ENCODE assay signal across 9 mouse cellular contexts in genomic region chr10:13475121-13475520, GRCm38 (mm10). TPM values are rescaled to one million over a fixed set of nuclear protein-coding genes. Genes with fewer than 3 reads are reported as not detected.
DNase-seq lines count a peak whose midpoint lies in the region; ATAC-seq and TF ChIP-seq lines count a peak whose summit lies in the region.
"Had no signal": no experiment of that assay in that cellular context is flagged by ENCODE, and none has a peak within 500 bp of the region (broad histone marks: within the 10 kb centered on the region; RNA-seq: fewer than 3 reads in every experiment).

No protein-coding gene starts in this region.

- WGBS in liver, embryonic 11.5 days = 36% methylated on average over 7 of the region's 7 CpGs
- WGBS in limb, embryonic 14.5 days = 28% methylated on average over 7 of the region's 7 CpGs
- 41% methylated on average over 7 of the region's 7 CpGs for WGBS in stomach, postnatal 0 days

- no peak for TF ChIP-seq EP300 in stomach, postnatal 0 days (optimal IDR thresholded peaks at IDR 0.05)

- peak; percentile 8 for DNase-seq in embryo, embryonic 10 days (ENCODE audit: low spot score)
- DNase-seq in embryo, embryonic 9.5 days (ENCODE audit: extremely low spot score) = no peak
- no peak for DNase-seq in liver, embryonic 11.5 days (ENCODE audit: low spot score)
- DNase-seq in liver = no peak
- DNase-seq in limb, embryonic 14.5 days (ENCODE audit: low spot score) = no peak
- DNase-seq in stomach, postnatal 0 days (ENCODE audit: low spot score) = no peak
- DNase-seq in ovary, adult 18-20 months (ENCODE audit: low spot score) = no peak
- DNase-seq in urinary bladder, postnatal 14 days (ENCODE audit: low spot score) = no peak
- DNase-seq: adrenal gland, postnatal 10 days had no signal

- no peak overlapping the region for H3K4me3 ChIP-seq in liver, embryonic 11.5 days (ENCODE audit: low read depth, low read length)
- peak overlapping the region; percentile 55; the same call in 1 of the 2 replicates for H3K4me3 ChIP-seq in limb, embryonic 14.5 days (replicated peaks; ENCODE audit: low read length)
- H3K4me3 ChIP-seq in stomach, postnatal 0 days (ENCODE audit: low read depth, low read length) = no peak overlapping the region

- no peak for ATAC-seq in liver, embryonic 11.5 days (replicated peaks; ENCODE audit: low FRiP score)
- ATAC-seq in limb, embryonic 14.5 days (ENCODE audit: low FRiP score, low read depth) = no peak
- no peak for ATAC-seq in stomach, postnatal 0 days (ENCODE audit: low FRiP score, low TSS enrichment)

- H3K27ac ChIP-seq in liver, embryonic 11.5 days (ENCODE audit: low read depth, low read length) = no peak overlapping the region
- no peak overlapping the region for H3K27ac ChIP-seq in limb, embryonic 14.5 days (replicated peaks; ENCODE audit: low read depth, low read length)
- H3K27ac ChIP-seq in stomach, postnatal 0 days (replicated peaks) = no peak overlapping the region

- H3K4me2 ChIP-seq in liver, embryonic 11.5 days = peak overlapping the region; percentile 97; the same call in 1 of the 2 replicates
- H3K4me2 ChIP-seq in limb, embryonic 14.5 days (replicated peaks; ENCODE audit: low read depth, low read length, severe bottlenecking) = no peak overlapping the region
- H3K4me2 ChIP-seq in stomach, postnatal 0 days (replicated peaks; ENCODE audit: low read depth) = peak overlapping the region; percentile 99; the same call in 1 of the 2 replicates

- TF ChIP-seq POLR2A in limb, embryonic 14.5 days (IDR thresholded peaks at IDR 0.05; ENCODE audit: borderline replicate concordance, extremely low read depth, insufficient read depth, insufficient read length) = no peak

- TF ChIP-seq CTCF in stomach, postnatal 0 days (IDR thresholded peaks at IDR 0.05; ENCODE audit: low read depth) = no peak

- no peak overlapping the region for H3K9ac ChIP-seq in liver, embryonic 11.5 days (ENCODE audit: low read depth, low read length)
- H3K9ac ChIP-seq in limb, embryonic 14.5 days (ENCODE audit: low read depth, low read length, severe bottlenecking) = no peak overlapping the region
- H3K9ac ChIP-seq in stomach, postnatal 0 days (ENCODE audit: low read length) = no peak overlapping the region

- H3K36me3 ChIP-seq in liver, embryonic 11.5 days (ENCODE audit: control insufficient read depth, insufficient read depth, low read length) = no peaks in the 10 kb centered on the region
- no peaks in the 10 kb centered on the region for H3K36me3 ChIP-seq in limb, embryonic 14.5 days (ENCODE audit: control insufficient read depth, insufficient read depth, low read length)
- H3K36me3 ChIP-seq in stomach, postnatal 0 days (ENCODE audit: control insufficient read depth, insufficient read depth, low read length) = no peaks in the 10 kb centered on the region

- peaks cover 45% of the 10 kb centered on the region for H3K27me3 ChIP-seq in liver, embryonic 11.5 days (replicated peaks; ENCODE audit: control insufficient read depth, insufficient read depth, low read length)
- peaks cover 28% of the 10 kb centered on the region; the same call in 1 of the 2 replicates for H3K27me3 ChIP-seq in limb, embryonic 14.5 days (ENCODE audit: control insufficient read depth, insufficient read depth, low read length)
- no peaks in the 10 kb centered on the region for H3K27me3 ChIP-seq in stomach, postnatal 0 days (ENCODE audit: control insufficient read depth, insufficient read depth, low read length)

- peaks cover 4% of the 10 kb centered on the region; the same call in 1 of the 2 replicates for H3K4me1 ChIP-seq in liver, embryonic 11.5 days (replicated peaks; ENCODE audit: control insufficient read depth, insufficient read depth, low read length)
- H3K4me1 ChIP-seq in limb, embryonic 14.5 days (ENCODE audit: control insufficient read depth, insufficient read depth, low read length) = no peaks in the 10 kb centered on the region; the same call in 1 of the 2 replicates
- no peaks in the 10 kb centered on the region for H3K4me1 ChIP-seq in stomach, postnatal 0 days (replicated peaks; ENCODE audit: control insufficient read depth, insufficient read depth)

- no peaks in the 10 kb centered on the region for H3K9me3 ChIP-seq in liver, embryonic 11.5 days (ENCODE audit: control insufficient read depth, low read length)
- H3K9me3 ChIP-seq in limb, embryonic 14.5 days (ENCODE audit: control insufficient read depth, low read length) = no peaks in the 10 kb centered on the region
- H3K9me3 ChIP-seq in stomach, postnatal 0 days (ENCODE audit: control insufficient read depth, low read length) = no peaks in the 10 kb centered on the region

RNA-seq across cellular contexts. Expression of gene Phactr2, which starts 0.9 kb away (rescaled TPM):
- polyA plus RNA-seq in liver, embryonic 11.5 days (2014; fragmentation: Nextera tagmentation; extraction: Ambion mirVana) = 18.0 and 19.3 TPM in 2 replicates
- polyA plus RNA-seq in limb, embryonic 14.5 days (2012; rRNA removed) = 17.5 and 20.0 TPM in 2 replicates
- polyA plus RNA-seq in limb, embryonic 14.5 days (2014; fragmentation: Nextera tagmentation; extraction: Ambion mirVana) = 34.8 and 36.5 TPM in 2 replicates
- polyA plus RNA-seq in stomach, postnatal 0 days (2015; fragmentation: Nextera tagmentation; extraction: Ambion mirVana) = 16.8 and 19.6 TPM in 2 replicates

RNA-seq across cellular contexts. Expression of gene Fuca2, which starts 24.2 kb away (rescaled TPM):
- 85.0 and 90.9 TPM in 2 replicates for polyA plus RNA-seq in liver, embryonic 11.5 days (2014; fragmentation: Nextera tagmentation; extraction: Ambion mirVana)
- 23.3 and 33.1 TPM in 2 replicates for polyA plus RNA-seq in limb, embryonic 14.5 days (2012; rRNA removed)
- 55.7 and 55.8 TPM in 2 replicates for polyA plus RNA-seq in limb, embryonic 14.5 days (2014; fragmentation: Nextera tagmentation; extraction: Ambion mirVana)
- 97.3 and 100 TPM in 2 replicates for polyA plus RNA-seq in stomach, postnatal 0 days (2015; fragmentation: Nextera tagmentation; extraction: Ambion mirVana)
